Mouse (Mus musculus) MEL (cell line): ENCODE results near the gene Ifih1.

Experiments used
- CTCF ChIP-seq, 3 experiments: IDR thresholded peaks in 2 of 3; conservative IDR thresholded peaks in 1 of 3; 2 replicates each; pipeline ENCODE4 v1.5.1; 2011 to 2012; ENCODE audit warnings: low read length in 3 of 3, low read depth in 2 of 3, mild to moderate bottlenecking in 2 of 3, improper control_type of control experiment in 1 of 3, inconsistent platforms in 1 of 3, mixed read lengths in 1 of 3, moderate library complexity in 1 of 3; ENCODE audit not compliant: control insufficient read depth in 1 of 3, insufficient read depth in 1 of 3, poor library complexity in 1 of 3, severe bottlenecking in 1 of 3
- MAX ChIP-seq: IDR thresholded peaks from 2 replicates; pipeline ENCODE4 v1.6.1; 2011; ENCODE audit warnings: low read length, improper control_type of control experiment
- POLR2AphosphoS5 ChIP-seq: IDR thresholded peaks from 2 replicates; pipeline ENCODE4 v1.6.1; 2012; ENCODE audit warnings: low read depth, borderline replicate concordance, mild to moderate bottlenecking, inconsistent platforms, low read length, moderate library complexity, mixed read lengths

DNA sequence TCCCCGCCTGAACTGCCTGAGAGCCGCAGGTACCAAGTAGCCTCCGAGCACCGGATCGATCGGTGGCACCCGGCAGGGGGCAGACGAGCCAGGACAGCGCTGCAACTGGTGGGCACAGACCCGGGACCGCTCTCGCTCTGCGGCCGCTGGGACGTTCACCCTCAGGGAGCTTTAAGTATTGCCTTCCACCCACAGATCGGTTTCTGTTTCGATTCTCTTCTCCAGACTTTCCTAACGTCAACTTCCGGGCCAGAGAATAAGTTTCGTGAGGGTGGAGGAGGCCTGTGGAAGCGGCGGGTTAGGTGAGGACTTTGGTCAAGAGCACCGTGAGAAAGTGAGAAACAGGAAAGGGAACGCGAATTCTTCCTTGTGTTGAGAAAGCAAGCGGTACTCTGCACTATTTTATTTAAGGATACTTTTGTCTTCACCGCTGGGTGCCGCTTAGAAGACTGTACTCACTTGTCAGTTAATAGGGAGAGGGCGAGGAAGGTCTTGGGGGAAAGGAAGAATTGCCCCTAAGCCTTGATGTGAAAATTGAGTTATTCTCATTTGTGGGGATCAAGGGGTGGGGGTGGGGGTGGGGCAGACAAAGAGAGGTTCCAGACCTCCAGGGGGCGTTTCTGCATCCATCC, at the start of gene Ifih1:
- no peak for TF ChIP-seq POLR2AphosphoS5
- TF ChIP-seq MAX: no peak
- peak in 2 of 3 experiments; percentile 24 to 32; a peak in 4 of 6 replicates for TF ChIP-seq CTCF (IDR thresholded peaks at IDR 0.05 in 2 of 3, conservative IDR thresholded peaks at IDR 0.05 in 1 of 3; ENCODE audit: control insufficient read depth in 1 of 3, insufficient read depth in 1 of 3, low read depth in 2 of 3, low read length in 3 of 3, poor library complexity in 1 of 3, severe bottlenecking in 1 of 3)
